Mouse (Mus musculus) C2C12 (cell line): ENCODE measurements around the gene Eif4g1.

ENCODE experiments used
- CEBPB ChIP-seq: IDR thresholded peaks from one replicate; pipeline ENCODE4 v1.6.1; 2011; ENCODE audit warnings: low read depth, mild to moderate bottlenecking, control low read depth, moderate library complexity
- CTCF ChIP-seq: IDR thresholded peaks from one replicate; pipeline ENCODE4 v1.5.1; 2011; ENCODE audit not compliant: control insufficient read depth, insufficient read depth, insufficient read length
- MAX ChIP-seq: IDR thresholded peaks from one replicate; pipeline ENCODE4 v1.6.1; 2011; ENCODE audit warnings: mild to moderate bottlenecking, control low read depth
- MYOD1 ChIP-seq: IDR thresholded peaks from one replicate; pipeline ENCODE4 v1.6.1; 2011; ENCODE audit warnings: low read depth; ENCODE audit not compliant: control insufficient read depth, insufficient read length
- MYOG ChIP-seq: IDR thresholded peaks from one replicate; pipeline ENCODE4 v1.6.1; 2011; ENCODE audit not compliant: control insufficient read depth, insufficient read length; ENCODE audit errors: extremely low read depth
- USF1 ChIP-seq: IDR thresholded peaks from one replicate; pipeline ENCODE4 v1.6.1; 2011; ENCODE audit warnings: low read depth, mild to moderate bottlenecking, control low read depth, moderate library complexity

- TF ChIP-seq CEBPB (no peak), MAX (no peak), CTCF (no peak), MYOD1 (no peak), USF1 (no peak), MYOG (no peak)
Observed at GRCm38 (mm10) chr16:20725750-20726149, 57.6 kb downstream of the Eif4g1 start.
